Mouse (Mus musculus): Measurements from ENCODE around the gene Adam12. TPM values are rescaled to one million over a fixed set of nuclear protein-coding genes. Genes with fewer than 3 reads are reported as not detected.

Gene Adam12
- polyA plus RNA-seq, 1 experiment from 2014 or later, result 1.0 TPM

DNA sequence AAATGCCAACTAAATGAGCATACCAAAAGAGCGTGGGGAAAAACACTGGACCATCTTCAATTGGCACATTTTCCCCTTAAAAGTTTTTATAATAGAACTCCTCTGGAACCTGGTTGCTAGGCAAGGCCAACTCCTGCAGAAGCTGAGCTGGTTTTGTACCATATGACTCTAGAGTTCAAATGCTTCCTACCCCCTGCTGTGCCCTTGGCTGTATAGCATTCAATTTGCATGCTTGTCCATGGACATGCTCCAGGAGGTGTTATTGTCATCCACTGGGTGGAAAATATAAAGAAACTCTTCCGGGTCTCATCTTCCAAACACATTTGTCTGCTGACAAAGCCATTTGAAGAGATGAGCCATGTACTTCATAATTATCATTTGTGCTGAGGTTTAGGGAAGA lies 68.2 kb downstream of the Adam12 start:
- ATAC-seq, result no peak
- no peak for TF ChIP-seq CTCF (IDR thresholded peaks at IDR 0.05; ENCODE audit: low read depth)
- WGBS, result 90% methylated on average over 2 of the region's 2 CpGs

DNA sequence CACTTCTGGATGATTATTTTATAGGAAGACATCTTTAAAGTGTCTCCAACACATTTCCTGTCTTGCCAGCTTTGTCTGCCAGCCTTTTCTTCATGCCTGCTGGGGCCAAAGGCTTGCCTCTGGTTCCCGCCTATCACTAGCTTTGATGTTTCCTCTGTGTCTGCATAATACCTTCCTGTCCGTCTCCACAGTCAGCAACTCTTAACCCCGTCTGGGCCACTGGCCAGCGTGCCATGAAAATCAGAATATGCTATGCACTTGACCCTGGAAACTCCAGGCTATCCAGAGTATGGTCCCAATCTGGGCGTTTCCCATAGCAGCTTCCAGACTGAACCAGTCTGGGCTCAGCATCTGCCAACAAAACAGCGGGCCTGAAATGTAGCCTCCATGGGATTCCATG lies 69.1 kb downstream of the Adam12 start:
- H3K4me1 ChIP-seq (replicated peaks; ENCODE audit: control insufficient read depth, insufficient read depth, low read length), result no peaks in the 10 kb centered on the region
- H3K9me3 ChIP-seq (ENCODE audit: control insufficient read depth), result no peaks in the 10 kb centered on the region
- no peak for TF ChIP-seq CTCF (IDR thresholded peaks at IDR 0.05; ENCODE audit: low read depth)
- H3K27me3 ChIP-seq (replicated peaks; ENCODE audit: control insufficient read depth, insufficient read depth, low read length), result no peaks in the 10 kb centered on the region
- H3K4me2 ChIP-seq (replicated peaks; ENCODE audit: low read depth), result no peak overlapping the region
- WGBS, result 67% methylated on average over 6 of the region's 6 CpGs
- H3K4me3 ChIP-seq (ENCODE audit: low read depth, low read length), result no peak overlapping the region
- ATAC-seq, result no peak
- no peak overlapping the region for H3K27ac ChIP-seq (ENCODE audit: low read depth, low read length)
- H3K36me3 ChIP-seq (ENCODE audit: control insufficient read depth, insufficient read depth), result no peaks in the 10 kb centered on the region
- H3K9ac ChIP-seq (ENCODE audit: low read depth, low read length), result no peak overlapping the region

More for the DNA sequence above, 68.2 kb downstream of the Adam12 start:
- Histone ChIP-seq H3K27me3 (replicated peaks; ENCODE audit: control insufficient read depth, insufficient read depth, low read length) (no peaks in the 10 kb centered on the region), H3K4me3 (ENCODE audit: low read depth, low read length) (no peak overlapping the region), H3K9me3 (ENCODE audit: control insufficient read depth) (no peaks in the 10 kb centered on the region), H3K9ac (ENCODE audit: low read depth, low read length) (no peak overlapping the region), H3K4me2 (replicated peaks; ENCODE audit: low read depth) (no peak overlapping the region), H3K4me1 (replicated peaks; ENCODE audit: control insufficient read depth, insufficient read depth, low read length) (no peaks in the 10 kb centered on the region), H3K27ac (ENCODE audit: low read depth, low read length) (no peak overlapping the region), H3K36me3 (ENCODE audit: control insufficient read depth, insufficient read depth) (no peaks in the 10 kb centered on the region)

DNA sequence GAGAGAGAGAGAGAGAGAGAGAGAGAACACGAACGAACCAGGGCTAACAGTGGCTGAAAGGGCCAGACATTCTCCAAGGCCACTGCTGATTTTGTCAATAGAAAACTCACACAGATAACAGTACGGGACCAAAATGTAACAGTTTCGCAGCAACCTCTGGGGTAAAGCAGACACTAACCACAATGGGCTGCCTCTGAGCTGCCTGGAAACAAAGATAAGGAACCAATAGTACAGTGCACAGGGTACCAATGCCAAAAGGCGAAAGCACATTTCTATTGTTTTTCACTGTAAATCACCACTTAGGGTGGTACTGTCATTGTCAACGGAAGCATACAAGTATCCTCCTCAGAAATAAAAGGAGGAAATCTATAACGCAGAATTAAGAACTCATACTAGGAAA lies 72.3 kb downstream of the Adam12 start:
- TF ChIP-seq CTCF (IDR thresholded peaks at IDR 0.05; ENCODE audit: low read depth), result no peak
- no peak overlapping the region for H3K4me3 ChIP-seq (ENCODE audit: low read depth, low read length)
- no peaks in the 10 kb centered on the region for H3K4me1 ChIP-seq (replicated peaks; ENCODE audit: control insufficient read depth, insufficient read depth, low read length)
- H3K9ac ChIP-seq (ENCODE audit: low read depth, low read length), result no peak overlapping the region
- H3K36me3 ChIP-seq (ENCODE audit: control insufficient read depth, insufficient read depth), result no peaks in the 10 kb centered on the region
- H3K4me2 ChIP-seq (replicated peaks; ENCODE audit: low read depth), result no peak overlapping the region
- no peaks in the 10 kb centered on the region for H3K9me3 ChIP-seq (ENCODE audit: control insufficient read depth)
- no peak for ATAC-seq
- no peak overlapping the region for H3K27ac ChIP-seq (ENCODE audit: low read depth, low read length)
- WGBS, result 67% methylated on average over 7 of the region's 7 CpGs
- no peaks in the 10 kb centered on the region for H3K27me3 ChIP-seq (replicated peaks; ENCODE audit: control insufficient read depth, insufficient read depth, low read length)

DNA sequence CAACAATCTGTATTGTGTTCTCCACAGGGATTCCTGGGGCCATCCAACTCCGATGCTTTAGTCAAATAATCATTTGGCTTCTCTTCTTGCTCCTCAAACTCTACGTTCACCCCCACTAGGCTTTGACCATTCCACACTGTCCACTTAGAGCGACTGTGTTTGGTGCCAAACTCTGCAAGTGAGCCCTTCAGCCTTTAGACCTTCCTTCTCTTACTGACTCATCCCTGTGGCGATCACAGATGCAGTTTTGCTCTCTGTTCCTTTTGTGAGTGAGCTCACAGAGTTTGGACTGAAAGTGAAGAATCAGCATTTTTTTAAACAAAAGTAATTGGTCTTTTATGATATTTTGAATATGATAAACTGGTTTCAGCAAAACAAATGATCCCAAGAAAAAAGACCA lies 80.6 kb downstream of the Adam12 start:
- Histone ChIP-seq H3K27me3 (replicated peaks; ENCODE audit: control insufficient read depth, insufficient read depth, low read length) (no peaks in the 10 kb centered on the region), H3K36me3 (ENCODE audit: control insufficient read depth, insufficient read depth) (no peaks in the 10 kb centered on the region), H3K4me3 (ENCODE audit: low read depth, low read length) (no peak overlapping the region), H3K27ac (ENCODE audit: low read depth, low read length) (no peak overlapping the region), H3K9me3 (ENCODE audit: control insufficient read depth) (no peaks in the 10 kb centered on the region), H3K4me1 (replicated peaks; ENCODE audit: control insufficient read depth, insufficient read depth, low read length) (no peaks in the 10 kb centered on the region), H3K9ac (ENCODE audit: low read depth, low read length) (no peak overlapping the region), H3K4me2 (replicated peaks; ENCODE audit: low read depth) (no peak overlapping the region)
- TF ChIP-seq CTCF (IDR thresholded peaks at IDR 0.05; ENCODE audit: low read depth), result no peak
- ATAC-seq, result no peak
- 75% methylated on average over 4 of the region's 4 CpGs for WGBS

DNA sequence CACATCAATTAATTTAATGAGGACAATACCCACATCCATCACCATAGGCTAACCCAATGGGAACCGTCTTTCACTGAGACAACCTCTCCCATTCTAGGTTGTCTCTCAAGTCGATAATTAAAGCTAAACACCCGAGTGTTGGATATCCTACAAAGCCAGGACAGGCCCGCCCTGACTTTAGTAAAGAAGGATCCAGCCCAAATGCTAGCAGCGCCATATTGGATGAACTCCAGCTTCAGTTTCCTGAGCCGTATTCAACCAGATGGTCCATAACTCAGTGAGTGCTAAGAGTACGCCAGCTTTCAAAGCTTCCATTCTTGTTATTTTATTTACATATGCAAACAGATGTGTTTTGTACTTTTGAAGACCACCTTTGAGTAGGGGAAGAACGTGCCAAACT lies 81.6 kb downstream of the Adam12 start:
- Histone ChIP-seq H3K4me3 (ENCODE audit: low read depth, low read length) (no peak overlapping the region), H3K27me3 (replicated peaks; ENCODE audit: control insufficient read depth, insufficient read depth, low read length) (no peaks in the 10 kb centered on the region), H3K27ac (ENCODE audit: low read depth, low read length) (no peak overlapping the region), H3K9me3 (ENCODE audit: control insufficient read depth) (no peaks in the 10 kb centered on the region), H3K4me2 (replicated peaks; ENCODE audit: low read depth) (no peak overlapping the region), H3K9ac (ENCODE audit: low read depth, low read length) (no peak overlapping the region), H3K4me1 (replicated peaks; ENCODE audit: control insufficient read depth, insufficient read depth, low read length) (no peaks in the 10 kb centered on the region), H3K36me3 (ENCODE audit: control insufficient read depth, insufficient read depth) (no peaks in the 10 kb centered on the region)
- no peak for ATAC-seq
- 80% methylated on average over 8 of the region's 8 CpGs for WGBS
- no peak for TF ChIP-seq CTCF (IDR thresholded peaks at IDR 0.05; ENCODE audit: low read depth)

DNA sequence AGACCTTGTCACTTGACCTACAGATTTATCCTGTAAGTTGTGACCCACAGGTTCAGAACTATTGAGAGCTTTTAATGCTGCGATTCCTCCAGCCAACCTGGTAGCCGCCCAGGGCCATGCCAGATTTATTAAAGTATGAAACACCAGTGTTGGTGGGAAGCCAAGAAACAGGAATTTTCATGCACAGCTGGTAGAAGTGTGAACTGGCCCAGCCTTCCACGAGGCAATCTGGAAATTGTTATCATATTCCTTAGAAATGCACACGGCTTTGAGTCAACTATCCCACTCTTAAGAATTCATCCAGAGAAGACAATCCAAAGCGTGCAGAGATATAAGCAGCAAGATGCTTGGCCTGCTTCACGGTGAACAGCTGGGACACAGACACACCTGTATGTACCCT lies 82.6 kb downstream of the Adam12 start:
- Histone ChIP-seq H3K4me3 (ENCODE audit: low read depth, low read length) (no peak overlapping the region), H3K4me2 (replicated peaks; ENCODE audit: low read depth) (no peak overlapping the region), H3K9ac (ENCODE audit: low read depth, low read length) (no peak overlapping the region), H3K27me3 (replicated peaks; ENCODE audit: control insufficient read depth, insufficient read depth, low read length) (no peaks in the 10 kb centered on the region), H3K36me3 (ENCODE audit: control insufficient read depth, insufficient read depth) (no peaks in the 10 kb centered on the region), H3K9me3 (ENCODE audit: control insufficient read depth) (no peaks in the 10 kb centered on the region), H3K27ac (ENCODE audit: low read depth, low read length) (no peak overlapping the region), H3K4me1 (replicated peaks; ENCODE audit: control insufficient read depth, insufficient read depth, low read length) (no peaks in the 10 kb centered on the region)
- TF ChIP-seq CTCF (IDR thresholded peaks at IDR 0.05; ENCODE audit: low read depth), result no peak
- 64% methylated on average over 6 of the region's 6 CpGs for whole genome bisulfite sequencing
- no peak for ATAC-seq

DNA sequence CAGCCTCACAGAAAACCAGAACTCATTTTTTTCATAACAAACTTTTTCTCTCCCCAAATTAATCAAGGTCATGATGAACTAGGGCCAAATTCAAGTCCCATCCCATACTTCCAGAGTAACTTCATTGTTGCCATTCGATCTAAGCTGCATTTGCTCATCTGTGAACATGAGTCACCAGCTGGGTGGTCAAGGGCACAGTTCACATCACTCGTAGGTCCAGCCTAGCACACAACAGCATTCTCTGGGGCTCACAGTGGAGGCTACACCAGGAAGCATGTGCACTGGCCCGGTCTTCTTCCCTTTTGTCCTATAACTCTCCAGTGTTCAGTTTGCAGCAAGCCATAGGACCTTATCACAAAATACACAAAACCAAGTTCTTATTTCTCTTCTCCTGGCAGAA lies 84.4 kb downstream of the Adam12 start:
- WGBS, result 85% methylated on average over 3 of the region's 3 CpGs
- Histone ChIP-seq H3K9me3 (ENCODE audit: control insufficient read depth) (no peaks in the 10 kb centered on the region), H3K4me2 (replicated peaks; ENCODE audit: low read depth) (no peak overlapping the region), H3K27me3 (replicated peaks; ENCODE audit: control insufficient read depth, insufficient read depth, low read length) (no peaks in the 10 kb centered on the region), H3K27ac (ENCODE audit: low read depth, low read length) (no peak overlapping the region), H3K9ac (ENCODE audit: low read depth, low read length) (no peak overlapping the region), H3K36me3 (ENCODE audit: control insufficient read depth, insufficient read depth) (no peaks in the 10 kb centered on the region), H3K4me1 (replicated peaks; ENCODE audit: control insufficient read depth, insufficient read depth, low read length) (no peaks in the 10 kb centered on the region), H3K4me3 (ENCODE audit: low read depth, low read length) (no peak overlapping the region)
- no peak for ATAC-seq
- no peak for TF ChIP-seq CTCF (IDR thresholded peaks at IDR 0.05; ENCODE audit: low read depth)
